Mouse (Mus musculus) brown adipose tissue, adult 24 weeks (tissue): ENCODE data around the gene Ccdc115. TPM values are rescaled to one million over a fixed set of nuclear protein-coding genes. Genes with fewer than 3 reads are reported as not detected.

ENCODE experiments used
- H3K27ac ChIP-seq: fragments of 200-500 bp; replicated peaks from 2 replicates; pipeline ENCODE4 v1.5.1; 2012; ENCODE audit warnings: low read depth, mild to moderate bottlenecking, low read length
- H3K4me1 ChIP-seq: fragments of 200-500 bp; 2 replicates; pipeline ENCODE4 v1.6.1; 2012; ENCODE audit warnings: low read length, mixed read lengths; ENCODE audit not compliant: control insufficient read depth, insufficient read depth, insufficient read length
- H3K4me3 ChIP-seq: fragments of 200-500 bp; 2 replicates; pipeline ENCODE4 v1.5.1; 2012; ENCODE audit warnings: low read depth, mild to moderate bottlenecking, low read length, moderate library complexity; ENCODE audit not compliant: insufficient read depth
- polyA plus RNA-seq: library from polyadenylated mRNA; stranded (reverse); fragments of >200 nt; gene quantifications from 2 replicates; pipeline ENCODE4 v1.2.4, GENCODE M21; 2012; ENCODE audit not compliant: missing spikeins, insufficient read depth, insufficient read length

Gene Ccdc115
- 13.9 and 15.4 TPM in 2 replicates for polyA plus RNA-seq

- Histone ChIP-seq H3K27ac (peak within 1 kb of the TSS; percentile 94), H3K4me3 (peak within 1 kb of the TSS; percentile 84), H3K4me1 (peaks cover 5% of the 10 kb centered on the region)
Observed at GRCm38 (mm10) chr1:34439215-34439960, at the start of gene Ccdc115, which contains the start of gene Imp4. Ccdc115 (minus strand) TSS chr1:34439672. Imp4 (plus strand) TSS chr1:34439851.

GRCm38 (mm10) chr1:34487383-34487782, 47.9 kb upstream of the Ccdc115 start:
- Histone ChIP-seq H3K27ac (no peak overlapping the region), H3K4me1 (no peaks in the 10 kb centered on the region), H3K4me3 (no peak overlapping the region)

GRCm38 (mm10) chr1:34485461-34486188, 46.2 kb upstream of the Ccdc115 start:
- H3K4me1 ChIP-seq, result no peaks in the 10 kb centered on the region
- peak overlapping the region; percentile 51 for H3K27ac ChIP-seq
- peak overlapping the region; percentile 43 for H3K4me3 ChIP-seq

GRCm38 (mm10) chr1:34484470-34484869, 45.0 kb upstream of the Ccdc115 start:
- H3K4me1 ChIP-seq, result no peaks in the 10 kb centered on the region
- no peak overlapping the region for H3K4me3 ChIP-seq
- H3K27ac ChIP-seq, result no peak overlapping the region

GRCm38 (mm10) chr1:34481920-34482669, 42.6 kb upstream of the Ccdc115 start:
- Histone ChIP-seq H3K4me3 (no peak overlapping the region), H3K27ac (no peak overlapping the region), H3K4me1 (peaks cover 3% of the 10 kb centered on the region; the same call in 1 of the 2 replicates)

- Histone ChIP-seq H3K27ac (no peak overlapping the region), H3K4me3 (no peak overlapping the region), H3K4me1 (peaks cover 3% of the 10 kb centered on the region; the same call in 1 of the 2 replicates)
Observed at GRCm38 (mm10) chr1:34480801-34481200, 41.3 kb upstream of the Ccdc115 start.

GRCm38 (mm10) chr1:34478891-34479655, 39.6 kb upstream of the Ccdc115 start:
- no peak overlapping the region for H3K27ac ChIP-seq

GRCm38 (mm10) chr1:34472427-34473300, 33.2 kb upstream of the Ccdc115 start:
- peak overlapping the region; percentile 80 for H3K27ac ChIP-seq

More at GRCm38 (mm10) chr1:34478891-34479655, 39.6 kb upstream of the Ccdc115 start:
- Histone ChIP-seq H3K4me3 (no peak overlapping the region), H3K4me1 (peaks cover 3% of the 10 kb centered on the region; the same call in 1 of the 2 replicates)

GRCm38 (mm10) chr1:34469801-34470200, 30.3 kb upstream of the Ccdc115 start:
- Histone ChIP-seq H3K27ac (no peak overlapping the region), H3K4me1 (no peaks in the 10 kb centered on the region), H3K4me3 (no peak overlapping the region)

More at GRCm38 (mm10) chr1:34472427-34473300, 33.2 kb upstream of the Ccdc115 start:
- H3K4me3 ChIP-seq, result peak overlapping the region; percentile 88
- H3K4me1 ChIP-seq, result no peaks in the 10 kb centered on the region

- Histone ChIP-seq H3K4me3 (no peak overlapping the region), H3K4me1 (no peaks in the 10 kb centered on the region), H3K27ac (0 out of 2 replicates have a peak overlapping the region, but pooled peaks have one; percentile 32)
Observed at GRCm38 (mm10) chr1:34468500-34468899, 29.0 kb upstream of the Ccdc115 start.

- Histone ChIP-seq H3K27ac (peak overlapping the region; percentile 34), H3K4me3 (no peak overlapping the region), H3K4me1 (no peaks in the 10 kb centered on the region)
Observed at GRCm38 (mm10) chr1:34468051-34468450, 28.6 kb upstream of the Ccdc115 start.

- Histone ChIP-seq H3K4me3 (no peak overlapping the region), H3K4me1 (no peaks in the 10 kb centered on the region), H3K27ac (peak overlapping the region; percentile 54)
Observed at GRCm38 (mm10) chr1:34465445-34465844, 26.0 kb upstream of the Ccdc115 start.

- H3K4me1 ChIP-seq, result no peaks in the 10 kb centered on the region
- no peak overlapping the region for H3K4me3 ChIP-seq
- H3K27ac ChIP-seq, result peak overlapping the region; percentile 82
Observed at GRCm38 (mm10) chr1:34464310-34464817, 24.9 kb upstream of the Ccdc115 start.
